In the genomic region with DNA sequence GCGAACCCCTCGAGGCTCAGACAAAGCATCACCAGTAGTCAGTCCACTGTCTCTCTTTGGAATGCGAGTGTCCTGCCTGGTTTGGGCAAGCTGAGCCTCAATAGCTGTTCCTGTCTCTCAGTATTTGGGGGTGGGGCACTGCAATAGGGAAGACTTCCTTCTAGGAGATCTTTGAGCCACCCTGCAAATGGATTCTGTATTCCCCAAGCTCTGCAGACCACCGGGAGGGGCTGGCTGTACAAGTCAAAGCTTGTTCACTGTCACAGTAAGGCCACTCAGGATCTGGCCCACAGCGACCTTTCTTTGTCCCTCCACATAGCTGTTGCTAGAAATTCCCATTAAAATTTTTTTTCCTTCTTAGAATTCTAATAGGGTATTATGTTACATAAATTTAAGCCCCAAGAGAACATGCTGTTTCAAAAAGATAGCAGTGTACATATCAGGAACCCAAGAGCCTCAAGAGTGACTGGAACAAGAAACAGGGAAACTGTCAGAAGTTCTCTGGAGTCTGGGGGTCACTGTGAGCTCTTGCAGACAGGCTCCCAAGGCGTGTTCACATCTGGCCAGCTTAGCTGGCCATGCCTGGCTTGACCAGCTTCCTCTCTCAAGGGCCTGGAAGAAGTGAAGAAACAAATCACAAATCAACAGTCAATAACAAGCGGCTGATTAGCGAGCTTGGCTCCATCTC, we compare ENCODE assay signal across 11 mouse cellular contexts. TPM values are rescaled to one million over a fixed set of nuclear protein-coding genes. Genes with fewer than 3 reads are reported as not detected.
DNase-seq lines count a peak whose midpoint lies in the region; ATAC-seq and TF ChIP-seq lines count a peak whose summit lies in the region.
"Had no signal": no experiment of that assay in that cellular context is flagged by ENCODE, and none has a peak within 500 bp of the region (broad histone marks: within the 10 kb centered on the region; RNA-seq: fewer than 3 reads in every experiment).

No protein-coding gene starts in this region.

- H3K4me2 ChIP-seq in intestine, embryonic 14.5 days (ENCODE audit: low read length): no peak overlapping the region
- H3K4me2 ChIP-seq in intestine, postnatal 0 days (replicated peaks; ENCODE audit: low read depth): no peak overlapping the region
- H3K4me2 ChIP-seq in neural tube, embryonic 13.5 days: no peak overlapping the region
- H3K4me2 ChIP-seq in neural tube, embryonic 15.5 days: no peak overlapping the region

- no peaks in the 10 kb centered on the region for H3K36me3 ChIP-seq in intestine, embryonic 14.5 days (ENCODE audit: control insufficient read depth, insufficient read depth, low read length)
- no peaks in the 10 kb centered on the region for H3K36me3 ChIP-seq in intestine, postnatal 0 days (ENCODE audit: control insufficient read depth, insufficient read depth)
- no peaks in the 10 kb centered on the region for H3K36me3 ChIP-seq in neural tube, embryonic 13.5 days
- no peaks in the 10 kb centered on the region for H3K36me3 ChIP-seq in neural tube, embryonic 15.5 days
- no peaks in the 10 kb centered on the region for H3K36me3 ChIP-seq in limb, embryonic 10.5 days

- ATAC-seq in intestine, embryonic 14.5 days (replicated peaks; ENCODE audit: low FRiP score, low TSS enrichment, low read depth): no peak
- ATAC-seq in intestine, postnatal 0 days: no peak
- no peak for ATAC-seq in neural tube, embryonic 13.5 days (ENCODE audit: low read depth)
- no peak for ATAC-seq in neural tube, embryonic 15.5 days (ENCODE audit: low FRiP score)
- ATAC-seq in inflammation-experienced regulatory T-cells, adult 6 months: no peak

- H3K4me3 ChIP-seq in intestine, embryonic 14.5 days (ENCODE audit: low read depth, low read length): no peak overlapping the region
- H3K4me3 ChIP-seq in intestine, postnatal 0 days (ENCODE audit: low read depth, low read length): no peak overlapping the region
- no peak overlapping the region for H3K4me3 ChIP-seq in neural tube, embryonic 13.5 days
- H3K4me3 ChIP-seq in neural tube, embryonic 15.5 days (replicated peaks): no peak overlapping the region
- no peak overlapping the region for H3K4me3 ChIP-seq in limb, embryonic 10.5 days

- H3K9ac ChIP-seq in intestine, embryonic 14.5 days (ENCODE audit: low read length): no peak overlapping the region
- H3K9ac ChIP-seq in intestine, postnatal 0 days (ENCODE audit: low read depth, low read length): no peak overlapping the region
- no peak overlapping the region for H3K9ac ChIP-seq in neural tube, embryonic 13.5 days
- no peak overlapping the region for H3K9ac ChIP-seq in neural tube, embryonic 15.5 days (replicated peaks)

- TF ChIP-seq CTCF in intestine, postnatal 0 days (IDR thresholded peaks at IDR 0.05; ENCODE audit: low read depth): no peak

- peak overlapping the region; percentile 87; the same call in 1 of the 2 replicates for H3K27ac ChIP-seq in intestine, embryonic 14.5 days (ENCODE audit: low read depth)
- H3K27ac ChIP-seq in intestine, postnatal 0 days (ENCODE audit: low read depth, low read length): no peak overlapping the region
- peak overlapping the region; percentile 75; the same call in 1 of the 2 replicates for H3K27ac ChIP-seq in neural tube, embryonic 13.5 days (replicated peaks)
- no peak overlapping the region for H3K27ac ChIP-seq in neural tube, embryonic 15.5 days (replicated peaks)
- H3K27ac ChIP-seq in limb, embryonic 10.5 days: peak overlapping the region; percentile 82

- DNase-seq in intestine, embryonic 14.5 days (ENCODE audit: low spot score): no peak
- no peak for DNase-seq in limb, embryonic 10.5 days (ENCODE audit: low spot score)
- DNase-seq in yolk sac, embryonic 10.5 days (ENCODE audit: low spot score): peak; percentile 59
- DNase-seq in layer of hippocampus, postnatal 36 days: no peak
- DNase-seq: cerebellum, postnatal 10 days; gastrocnemius, postnatal 25 days; kidney, postnatal 10 days had no signal

- H3K4me1 ChIP-seq in intestine, embryonic 14.5 days (replicated peaks; ENCODE audit: control insufficient read depth, insufficient read depth, low read length): peaks cover 32% of the 10 kb centered on the region
- H3K4me1 ChIP-seq in intestine, postnatal 0 days (replicated peaks; ENCODE audit: control insufficient read depth, insufficient read depth, low read length): peaks cover 17% of the 10 kb centered on the region
- H3K4me1 ChIP-seq in neural tube, embryonic 13.5 days (replicated peaks): peaks cover 23% of the 10 kb centered on the region
- H3K4me1 ChIP-seq in neural tube, embryonic 15.5 days: peaks cover 15% of the 10 kb centered on the region
- H3K4me1 ChIP-seq in limb, embryonic 10.5 days: peaks cover 41% of the 10 kb centered on the region

- H3K9me3 ChIP-seq in intestine, embryonic 14.5 days (ENCODE audit: control insufficient read depth, low read length): no peaks in the 10 kb centered on the region
- no peaks in the 10 kb centered on the region for H3K9me3 ChIP-seq in intestine, postnatal 0 days (ENCODE audit: control insufficient read depth)
- no peaks in the 10 kb centered on the region for H3K9me3 ChIP-seq in neural tube, embryonic 13.5 days
- no peaks in the 10 kb centered on the region for H3K9me3 ChIP-seq in neural tube, embryonic 15.5 days (replicated peaks)
- no peaks in the 10 kb centered on the region for H3K9me3 ChIP-seq in limb, embryonic 10.5 days (replicated peaks)

- 52% methylated on average over 8 of the region's 8 CpGs for WGBS in intestine, embryonic 14.5 days
- WGBS in intestine, postnatal 0 days: 70% methylated on average over 8 of the region's 8 CpGs
- 73% methylated on average over 8 of the region's 8 CpGs for WGBS in neural tube, embryonic 13.5 days
- 71% methylated on average over 8 of the region's 8 CpGs for WGBS in neural tube, embryonic 15.5 days
- WGBS in limb, embryonic 10.5 days: 63% methylated on average over 8 of the region's 8 CpGs

- H3K27me3 ChIP-seq in intestine, embryonic 14.5 days (replicated peaks; ENCODE audit: control insufficient read depth, insufficient read depth, low read length): no peaks in the 10 kb centered on the region
- H3K27me3 ChIP-seq in intestine, postnatal 0 days (replicated peaks; ENCODE audit: control insufficient read depth, insufficient read depth, low read length): no peaks in the 10 kb centered on the region
- no peaks in the 10 kb centered on the region for H3K27me3 ChIP-seq in neural tube, embryonic 13.5 days
- no peaks in the 10 kb centered on the region for H3K27me3 ChIP-seq in neural tube, embryonic 15.5 days (replicated peaks)
- H3K27me3 ChIP-seq in limb, embryonic 10.5 days (ENCODE audit: low read depth, poor library complexity, severe bottlenecking): no peaks in the 10 kb centered on the region

RNA-seq across cellular contexts. Expression of a gene that starts 25.5 kb away (rescaled TPM):
- 20.1 and 20.7 TPM in 2 replicates for polyA plus RNA-seq in intestine, embryonic 14.5 days (2014; fragmentation: Nextera tagmentation; extraction: Ambion mirVana)
- polyA plus RNA-seq in intestine, postnatal 0 days (2015; fragmentation: Nextera tagmentation; extraction: Ambion mirVana): 13.3 and 16.9 TPM in 2 replicates
- polyA plus RNA-seq in neural tube, embryonic 13.5 days (2015; fragmentation: Nextera tagmentation; extraction: Ambion mirVana): 15.0 and 19.6 TPM in 2 replicates
- polyA plus RNA-seq in neural tube, embryonic 15.5 days (2015; fragmentation: Nextera tagmentation; extraction: Ambion mirVana): 13.5 and 13.7 TPM in 2 replicates
- polyA plus RNA-seq in limb, embryonic 10.5 days (2016; fragmentation: Nextera tagmentation; extraction: Ambion mirVana): 10.1 and 12.5 TPM in 2 replicates
- 10 to 100 TPM; 12.8 to 16.2 (median 15.6) TPM for polyA plus RNA-seq in inflammation-experienced regulatory T-cells, adult 6 months (2017; shearing (Covaris generic))
- total RNA-seq in layer of hippocampus, postnatal 36 days (2021): 100 to 1,000 TPM; 136 to 137 TPM

RNA-seq across cellular contexts. Expression of a gene that starts 58.5 kb away (rescaled TPM):
- polyA plus RNA-seq in intestine, embryonic 14.5 days (2014; fragmentation: Nextera tagmentation; extraction: Ambion mirVana): 50.8 and 52.6 TPM in 2 replicates
- polyA plus RNA-seq in intestine, postnatal 0 days (2015; fragmentation: Nextera tagmentation; extraction: Ambion mirVana): 11.7 and 12.1 TPM in 2 replicates
- polyA plus RNA-seq in neural tube, embryonic 13.5 days (2015; fragmentation: Nextera tagmentation; extraction: Ambion mirVana): 36.7 and 39.2 TPM in 2 replicates
- 26.3 and 31.2 TPM in 2 replicates for polyA plus RNA-seq in neural tube, embryonic 15.5 days (2015; fragmentation: Nextera tagmentation; extraction: Ambion mirVana)
- polyA plus RNA-seq in limb, embryonic 10.5 days (2016; fragmentation: Nextera tagmentation; extraction: Ambion mirVana): 67.3 and 67.5 TPM in 2 replicates
- 1 to 10 TPM; 3.0 to 5.1 (median 5.0) TPM for polyA plus RNA-seq in inflammation-experienced regulatory T-cells, adult 6 months (2017; shearing (Covaris generic))
- 10 to 100 TPM; 32.2 to 33.8 TPM for total RNA-seq in layer of hippocampus, postnatal 36 days (2021)

Comparison
In these comparisons a context has a peak if more than half of its experiments do, and no peak if none do; other contexts are left out.
1. H3K27ac ChIP-seq: peak in intestine, embryonic 14.5 days (single experiment), neural tube, embryonic 13.5 days (single experiment) and limb, embryonic 10.5 days (single experiment); none in intestine, postnatal 0 days (single experiment) and neural tube, embryonic 15.5 days (single experiment).